In genomic region chr4:155696261-155697255, GRCm38 (mm10) we compare ENCODE assay signal across 8 mouse cellular contexts. TPM values are rescaled to one million over a fixed set of nuclear protein-coding genes. Genes with fewer than 3 reads are reported as not detected.
DNase-seq lines count a peak whose midpoint lies in the region; ATAC-seq and TF ChIP-seq lines count a peak whose summit lies in the region.

No protein-coding gene starts in this region.

- peak overlapping the region; percentile 21; the same call in 1 of the 2 replicates for H3K9ac ChIP-seq in heart, embryonic 14.5 days (ENCODE audit: low read length)
- H3K9ac ChIP-seq in heart, embryonic 12.5 days: no peak overlapping the region
- no peak overlapping the region for H3K9ac ChIP-seq in midbrain, embryonic 12.5 days (replicated peaks)

- TF ChIP-seq CTCF in G1E (IDR thresholded peaks at IDR 0.05; ENCODE audit: low read depth, low read length): no peak

- H3K27ac ChIP-seq in heart, embryonic 14.5 days (replicated peaks in 1 of 2; ENCODE audit: control insufficient read depth in 1 of 2, insufficient read depth in 1 of 2, low read depth in 2 of 2, low read length in 2 of 2): no peak overlapping the region
- H3K27ac ChIP-seq in heart, embryonic 12.5 days (ENCODE audit: poor library complexity, severe bottlenecking): no peak overlapping the region
- H3K27ac ChIP-seq in midbrain, embryonic 12.5 days (replicated peaks): no peak overlapping the region

- H3K4me1 ChIP-seq in heart, embryonic 14.5 days (ENCODE audit: control insufficient read depth in 2 of 2, insufficient read depth in 2 of 2, low read length in 2 of 2): peaks cover 0 to 3% of the 10 kb centered on the region in 2 experiments; a peak in 3 of 4 replicates
- peaks cover 5% of the 10 kb centered on the region; the same call in 1 of the 2 replicates for H3K4me1 ChIP-seq in heart, embryonic 12.5 days (replicated peaks)
- peaks cover 34% of the 10 kb centered on the region for H3K4me1 ChIP-seq in G1E (ENCODE audit: insufficient read depth, low read depth, low read length)
- peaks cover 13% of the 10 kb centered on the region for H3K4me1 ChIP-seq in midbrain, embryonic 12.5 days

- H3K4me2 ChIP-seq in heart, embryonic 14.5 days (ENCODE audit: low read length): no peak overlapping the region
- H3K4me2 ChIP-seq in heart, embryonic 12.5 days: no peak overlapping the region
- 0 out of 2 replicates have a peak overlapping the region, but pooled peaks have one; percentile 6 for H3K4me2 ChIP-seq in midbrain, embryonic 12.5 days (replicated peaks)

- no peak for ATAC-seq in heart, embryonic 14.5 days (ENCODE audit: insufficient number of reproducible peaks, insufficient read depth, low FRiP score, low read depth)
- no peak for ATAC-seq in heart, embryonic 12.5 days (ENCODE audit: insufficient number of reproducible peaks, low FRiP score)
- peak; percentile 50; the same call in 1 of the 2 replicates for ATAC-seq in G1E (ENCODE audit: extremely low read depth, insufficient number of reproducible peaks, low FRiP score, poor library complexity, severe bottlenecking)
- no peak for ATAC-seq in midbrain, embryonic 12.5 days (ENCODE audit: low FRiP score, low read depth)
- ATAC-seq in erythroblast, adult 5-6 weeks (replicated peaks; ENCODE audit: low FRiP score, poor library complexity, severe bottlenecking): no peak

- 61% methylated on average over 16 of the region's 16 CpGs for WGBS in heart, embryonic 14.5 days
- WGBS in heart, embryonic 12.5 days: 57% methylated on average over 16 of the region's 16 CpGs
- 75% methylated on average over 16 of the region's 16 CpGs for WGBS in midbrain, embryonic 12.5 days

- H3K4me3 ChIP-seq in heart, embryonic 14.5 days (ENCODE audit: control insufficient read depth in 1 of 2, insufficient read depth in 1 of 2, low read depth in 1 of 2, low read length in 2 of 2): no peak overlapping the region
- no peak overlapping the region for H3K4me3 ChIP-seq in heart, embryonic 12.5 days
- no peak overlapping the region; the same call in 1 of the 2 replicates for H3K4me3 ChIP-seq in G1E (ENCODE audit: low read depth, low read length)
- no peak overlapping the region for H3K4me3 ChIP-seq in midbrain, embryonic 12.5 days

- peaks cover 17% of the 10 kb centered on the region; the same call in 1 of the 2 replicates for H3K27me3 ChIP-seq in heart, embryonic 14.5 days (ENCODE audit: control insufficient read depth, insufficient read depth, low read length)
- peaks cover 28% of the 10 kb centered on the region for H3K27me3 ChIP-seq in heart, embryonic 12.5 days (replicated peaks)
- H3K27me3 ChIP-seq in G1E (ENCODE audit: insufficient read depth, low read length): peaks cover 31% of the 10 kb centered on the region
- H3K27me3 ChIP-seq in midbrain, embryonic 12.5 days: peaks cover 39% of the 10 kb centered on the region

- DNase-seq in G1E (ENCODE audit: low spot score): peak; percentile 41
- DNase-seq in cerebellum, postnatal 10 days: peak; percentile 38 to 46
- DNase-seq in lung, postnatal 14 days: no peak
- DNase-seq in kidney, postnatal 14 days: no peak

- no peaks in the 10 kb centered on the region for H3K36me3 ChIP-seq in heart, embryonic 14.5 days (ENCODE audit: control insufficient read depth, insufficient read depth, low read length)
- no peaks in the 10 kb centered on the region for H3K36me3 ChIP-seq in heart, embryonic 12.5 days
- no peaks in the 10 kb centered on the region for H3K36me3 ChIP-seq in G1E (replicated peaks)
- no peaks in the 10 kb centered on the region for H3K36me3 ChIP-seq in midbrain, embryonic 12.5 days

- no peaks in the 10 kb centered on the region for H3K9me3 ChIP-seq in heart, embryonic 14.5 days (ENCODE audit: control insufficient read depth, low read length)
- H3K9me3 ChIP-seq in heart, embryonic 12.5 days (replicated peaks): no peaks in the 10 kb centered on the region
- H3K9me3 ChIP-seq in G1E (replicated peaks): peaks cover 13% of the 10 kb centered on the region
- H3K9me3 ChIP-seq in midbrain, embryonic 12.5 days: no peaks in the 10 kb centered on the region

RNA-seq across cellular contexts. Expression of gene Fndc10, which starts 2.4 kb away (rescaled TPM):
- polyA plus RNA-seq in heart, embryonic 14.5 days (2014; fragmentation: Nextera tagmentation; extraction: Ambion mirVana): 1.9 and 2.4 TPM in 2 replicates
- polyA plus RNA-seq in heart, embryonic 12.5 days (2016; fragmentation: Nextera tagmentation; extraction: Ambion mirVana): 5.2 and 5.5 TPM in 2 replicates
- total RNA-seq in G1E (2014; fragmentation: Nextera tagmentation) (not detected in 2 replicates), G1E (2017) (0.12 and 0.16 TPM in 2 replicates)
- polyA plus RNA-seq in G1E (2012): not detected in 2 replicates
- 5.7 and 7.0 TPM in 2 replicates for polyA plus RNA-seq in midbrain, embryonic 12.5 days (2016; fragmentation: Nextera tagmentation; extraction: Ambion mirVana)
- total RNA-seq in erythroblast, adult 5-6 weeks (2015; ENCODE audit: low replicate concordance): not detected in 2 replicates
- 0.09 TPM in 1 of 2 replicates, not detected in the other for total RNA-seq in erythroblast, adult 5-6 weeks (2017; ENCODE audit: low replicate concordance)

RNA-seq across cellular contexts. Expression of gene Ssu72, which starts 8.0 kb away (rescaled TPM):
- 113 and 115 TPM in 2 replicates for polyA plus RNA-seq in heart, embryonic 14.5 days (2014; fragmentation: Nextera tagmentation; extraction: Ambion mirVana)
- 111 and 116 TPM in 2 replicates for polyA plus RNA-seq in heart, embryonic 12.5 days (2016; fragmentation: Nextera tagmentation; extraction: Ambion mirVana)
- total RNA-seq in G1E (2014; fragmentation: Nextera tagmentation) (195 and 204 TPM in 2 replicates), G1E (2017) (184 and 186 TPM in 2 replicates)
- polyA plus RNA-seq in G1E (2012): 74.7 and 91.4 TPM in 2 replicates
- 140 TPM in 2 replicates for polyA plus RNA-seq in midbrain, embryonic 12.5 days (2016; fragmentation: Nextera tagmentation; extraction: Ambion mirVana)
- 35.9 and 37.1 TPM in 2 replicates for total RNA-seq in erythroblast, adult 5-6 weeks (2015; ENCODE audit: low replicate concordance)
- total RNA-seq in erythroblast, adult 5-6 weeks (2017; ENCODE audit: low replicate concordance): 28.3 and 43.4 TPM in 2 replicates

RNA-seq across cellular contexts. Expression of gene Mib2, which starts 27.6 kb away (rescaled TPM):
- polyA plus RNA-seq in heart, embryonic 14.5 days (2014; fragmentation: Nextera tagmentation; extraction: Ambion mirVana): 12.5 and 15.3 TPM in 2 replicates
- polyA plus RNA-seq in heart, embryonic 12.5 days (2016; fragmentation: Nextera tagmentation; extraction: Ambion mirVana): 21.7 and 22.4 TPM in 2 replicates
- total RNA-seq in G1E (2014; fragmentation: Nextera tagmentation): 5.8 and 9.6 TPM in 2 replicates
- 16.7 and 17.3 TPM in 2 replicates for total RNA-seq in G1E (2017)
- polyA plus RNA-seq in G1E (2012): 36.0 and 36.9 TPM in 2 replicates
- 32.7 and 35.0 TPM in 2 replicates for polyA plus RNA-seq in midbrain, embryonic 12.5 days (2016; fragmentation: Nextera tagmentation; extraction: Ambion mirVana)
- total RNA-seq in erythroblast, adult 5-6 weeks (2015; ENCODE audit: low replicate concordance): 0.77 and 0.84 TPM in 2 replicates
- 2.1 and 3.2 TPM in 2 replicates for total RNA-seq in erythroblast, adult 5-6 weeks (2017; ENCODE audit: low replicate concordance)

RNA-seq across cellular contexts. Expression of gene Tmem240, which starts 38.0 kb away (rescaled TPM):
- polyA plus RNA-seq in heart, embryonic 14.5 days (2014; fragmentation: Nextera tagmentation; extraction: Ambion mirVana): 0.23 and 0.28 TPM in 2 replicates
- 0.63 and 0.67 TPM in 2 replicates for polyA plus RNA-seq in heart, embryonic 12.5 days (2016; fragmentation: Nextera tagmentation; extraction: Ambion mirVana)
- total RNA-seq in G1E (2014; fragmentation: Nextera tagmentation): 0.58 and 0.68 TPM in 2 replicates
- total RNA-seq in G1E (2017): 0.55 and 0.64 TPM in 2 replicates
- polyA plus RNA-seq in G1E (2012): 0.94 and 0.98 TPM in 2 replicates
- polyA plus RNA-seq in midbrain, embryonic 12.5 days (2016; fragmentation: Nextera tagmentation; extraction: Ambion mirVana): 4.2 and 4.7 TPM in 2 replicates
- total RNA-seq in erythroblast, adult 5-6 weeks (2015; ENCODE audit: low replicate concordance): 0.19 TPM in 1 of 2 replicates, not detected in the other
- total RNA-seq in erythroblast, adult 5-6 weeks (2017; ENCODE audit: low replicate concordance): not detected in 2 replicates

RNA-seq across cellular contexts. Expression of gene Mmp23, which starts 43.4 kb away (rescaled TPM):
- 63.1 and 67.1 TPM in 2 replicates for polyA plus RNA-seq in heart, embryonic 14.5 days (2014; fragmentation: Nextera tagmentation; extraction: Ambion mirVana)
- 72.0 and 75.7 TPM in 2 replicates for polyA plus RNA-seq in heart, embryonic 12.5 days (2016; fragmentation: Nextera tagmentation; extraction: Ambion mirVana)
- total RNA-seq in G1E (2014; fragmentation: Nextera tagmentation): not detected in 2 replicates
- 0.12 and 0.71 TPM in 2 replicates for total RNA-seq in G1E (2017)
- 0.08 and 0.29 TPM in 2 replicates for polyA plus RNA-seq in G1E (2012)
- 4.4 and 5.7 TPM in 2 replicates for polyA plus RNA-seq in midbrain, embryonic 12.5 days (2016; fragmentation: Nextera tagmentation; extraction: Ambion mirVana)
- total RNA-seq in erythroblast, adult 5-6 weeks (2015; ENCODE audit: low replicate concordance): 1.9 TPM in 1 of 2 replicates, not detected in the other
- total RNA-seq in erythroblast, adult 5-6 weeks (2017; ENCODE audit: low replicate concordance): not detected in 2 replicates

Comparison
In these comparisons a context has a peak if more than half of its experiments do, and no peak if none do; other contexts are left out.
1. DNase-seq: peak in G1E (single experiment) and cerebellum, postnatal 10 days (2 of 2); none in lung, postnatal 14 days (single experiment) and kidney, postnatal 14 days (single experiment).